Mouse (Mus musculus) ZHBTc4 (cell line): ENCODE results near the gene Amotl1.
"Not testable (repeated sequence)": the region's sequence is repeated elsewhere in the genome, so short reads cannot be mapped to it uniquely, and the experiment has no call there.

ENCODE experiments used
- DNase-seq: peaks from one replicate; pipeline ENCODE4 v3.0.0-alpha.2; 2011; ENCODE audit warnings: low read depth, low spot score

Amotl1 gene

GRCm38 (mm10) chr9:14604363-14604762, 40.5 kb downstream of the Amotl1 start:
- DNase-seq = no peak

- DNase-seq = peak; percentile 34
Observed at GRCm38 (mm10) chr9:14603475-14603874, 41.4 kb downstream of the Amotl1 start.

- no peak for DNase-seq
Observed at GRCm38 (mm10) chr9:14599799-14600198, 45.1 kb downstream of the Amotl1 start.

- DNase-seq = no peak
Observed at GRCm38 (mm10) chr9:14598157-14598556, 46.7 kb downstream of the Amotl1 start.

GRCm38 (mm10) chr9:14597429-14597828, 47.4 kb downstream of the Amotl1 start:
- DNase-seq = no peak

- no peak for DNase-seq
Observed at GRCm38 (mm10) chr9:14596858-14597257, 48.0 kb downstream of the Amotl1 start.

- DNase-seq = no peak
Observed at GRCm38 (mm10) chr9:14596427-14596826, 48.4 kb downstream of the Amotl1 start.

- no peak for DNase-seq
Observed at GRCm38 (mm10) chr9:14595893-14596292, 49.0 kb downstream of the Amotl1 start.

GRCm38 (mm10) chr9:14593880-14594279, 51.0 kb downstream of the Amotl1 start:
- DNase-seq = no peak

GRCm38 (mm10) chr9:14590666-14591065, 54.2 kb downstream of the Amotl1 start:
- DNase-seq = no peak

GRCm38 (mm10) chr9:14588690-14589089, 56.2 kb downstream of the Amotl1 start:
- no peak for DNase-seq

GRCm38 (mm10) chr9:14585702-14586101, 59.2 kb downstream of the Amotl1 start:
- DNase-seq = peak; percentile 17

- no peak for DNase-seq
Observed at GRCm38 (mm10) chr9:14578960-14579359, 65.9 kb downstream of the Amotl1 start.

- not testable (repeated sequence) for DNase-seq
Observed at GRCm38 (mm10) chr9:14576359-14576758, 68.5 kb downstream of the Amotl1 start.

GRCm38 (mm10) chr9:14574760-14575399, 70.0 kb downstream of the Amotl1 start:
- no peak for DNase-seq

GRCm38 (mm10) chr9:14569175-14569975, 75.5 kb downstream of the Amotl1 start:
- DNase-seq = no peak

- DNase-seq = no peak
Observed at GRCm38 (mm10) chr9:14568487-14568886, 76.4 kb downstream of the Amotl1 start.

GRCm38 (mm10) chr9:14564486-14564885, 80.4 kb downstream of the Amotl1 start:
- DNase-seq = no peak

- DNase-seq = no peak
Observed at GRCm38 (mm10) chr9:14563351-14563750, 81.5 kb downstream of the Amotl1 start.

- DNase-seq = no peak
Observed at GRCm38 (mm10) chr9:14560545-14560944, 84.3 kb downstream of the Amotl1 start.

GRCm38 (mm10) chr9:14559996-14560395, 84.9 kb downstream of the Amotl1 start:
- no peak for DNase-seq

- DNase-seq = peak; percentile 51
Observed at GRCm38 (mm10) chr9:14559430-14559829, 85.4 kb downstream of the Amotl1 start.

- no peak for DNase-seq
Observed at GRCm38 (mm10) chr9:14558332-14558731, 86.5 kb downstream of the Amotl1 start.
